7 mouse cellular contexts compared by ENCODE assay signal in the genomic region with DNA sequence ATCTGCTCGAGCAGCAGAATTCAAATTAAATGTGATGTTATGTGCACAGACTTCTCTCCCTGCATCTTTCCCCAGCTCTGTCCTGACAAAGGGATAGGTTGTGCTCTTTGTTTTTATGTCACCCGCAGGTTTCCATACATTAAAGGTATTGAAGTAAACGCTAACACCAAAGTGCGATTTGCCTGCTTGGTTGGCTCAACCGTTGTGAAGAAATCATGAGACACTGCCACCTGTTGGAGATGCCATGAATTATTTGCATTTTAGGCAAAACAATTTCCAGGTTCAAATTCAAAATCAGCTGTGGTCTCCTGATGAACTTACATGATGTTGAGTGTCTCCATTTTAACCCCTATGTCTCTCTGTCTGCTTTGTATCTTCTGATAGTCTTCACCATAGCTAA. TPM values are rescaled to one million over a fixed set of nuclear protein-coding genes. Genes with fewer than 3 reads are reported as not detected.
DNase-seq lines count a peak whose midpoint lies in the region; ATAC-seq and TF ChIP-seq lines count a peak whose summit lies in the region.

No protein-coding gene starts in this region.

- H3K9ac ChIP-seq in kidney, embryonic 14.5 days (ENCODE audit: low read depth, low read length), result no peak overlapping the region
- H3K9ac ChIP-seq in MEL (ENCODE audit: control insufficient read depth, low read depth, low read length, poor library complexity, severe bottlenecking), result no peak overlapping the region

- no peak for TF ChIP-seq EP300 in MEL (IDR thresholded peaks at IDR 0.05; ENCODE audit: low read depth in 1 of 2, low read length in 2 of 2)

- H3K9me3 ChIP-seq in kidney, embryonic 14.5 days (ENCODE audit: control insufficient read depth, low read length), result no peaks in the 10 kb centered on the region
- H3K9me3 ChIP-seq in MEL (replicated peaks; ENCODE audit: insufficient read depth, low read length), result no peaks in the 10 kb centered on the region

- H3K27me3 ChIP-seq in kidney, adult 2 months (replicated peaks; ENCODE audit: control insufficient read depth, insufficient read depth, low read length), result no peaks in the 10 kb centered on the region
- no peaks in the 10 kb centered on the region for H3K27me3 ChIP-seq in kidney, embryonic 14.5 days (ENCODE audit: control insufficient read depth, insufficient read depth, low read length)
- no peaks in the 10 kb centered on the region for H3K27me3 ChIP-seq in MEL (ENCODE audit: control insufficient read depth in 1 of 2, insufficient read depth in 2 of 2, low read length in 2 of 2)

- TF ChIP-seq RAD21 in MEL (IDR thresholded peaks at IDR 0.05; ENCODE audit: low read depth, low read length), result peak; percentile 70

- H3K79me2 ChIP-seq in MEL (ENCODE audit: control insufficient read depth, insufficient read depth, low read length, poor library complexity), result no peaks in the 10 kb centered on the region

- 27% methylated on average over 5 of the region's 5 CpGs for WGBS in kidney, adult 2 months
- 36% methylated on average over 5 of the region's 5 CpGs for WGBS in kidney, embryonic 14.5 days

- no peak for ATAC-seq in kidney, embryonic 14.5 days (ENCODE audit: low FRiP score, low TSS enrichment)
- ATAC-seq in megakaryocyte progenitor cell, adult 5-6 weeks (replicated peaks; ENCODE audit: poor library complexity), result peak; percentile 71

- no peak overlapping the region for H3K27ac ChIP-seq in kidney, adult 2 months (ENCODE audit: insufficient read depth, low read depth, low read length)
- no peak overlapping the region for H3K27ac ChIP-seq in kidney, embryonic 14.5 days (ENCODE audit: low read depth, low read length)
- no peak overlapping the region for H3K27ac ChIP-seq in MEL (ENCODE audit: control insufficient read depth, low read depth, low read length)

- TF ChIP-seq CTCF in kidney, adult 2 months (conservative IDR thresholded peaks at IDR 0.05; ENCODE audit: insufficient read depth, insufficient read length, low read depth, low read length), result peak; percentile 66
- peak; percentile 33 to 72 (median 61); a peak in 5 of 6 replicates for TF ChIP-seq CTCF in MEL (IDR thresholded peaks at IDR 0.05 in 2 of 3, conservative IDR thresholded peaks at IDR 0.05 in 1 of 3; ENCODE audit: control insufficient read depth in 1 of 3, insufficient read depth in 1 of 3, low read depth in 2 of 3, low read length in 3 of 3, poor library complexity in 1 of 3, severe bottlenecking in 1 of 3)

- peak; percentile 29 for DNase-seq in kidney, adult 2 months
- DNase-seq in 416B (ENCODE audit: low read depth) (peak; percentile 70), MEL (ENCODE audit: low read depth, low spot score) (peak; percentile 54)
- DNase-seq in embryo, embryonic 11 days, result peak; percentile 76
- no peak for DNase-seq in ovary, postnatal 10 days (ENCODE audit: low spot score)

- TF ChIP-seq POLR2A in kidney, adult 2 months (IDR thresholded peaks at IDR 0.05; ENCODE audit: low read depth, low read length), result no peak
- no peak for TF ChIP-seq POLR2A in MEL (IDR thresholded peaks at IDR 0.05; ENCODE audit: control insufficient read depth in 1 of 2, insufficient read depth in 1 of 2, low read depth in 1 of 2, low read length in 2 of 2, poor library complexity in 1 of 2)

- H3K4me1 ChIP-seq in kidney, adult 2 months (ENCODE audit: control insufficient read depth, insufficient read depth, low read length), result no peaks in the 10 kb centered on the region
- H3K4me1 ChIP-seq in kidney, embryonic 14.5 days (ENCODE audit: control insufficient read depth, insufficient read depth, low read length), result peaks cover 6% of the 10 kb centered on the region; the same call in 1 of the 2 replicates
- H3K4me1 ChIP-seq in MEL (ENCODE audit: control insufficient read depth in 1 of 2, insufficient read depth in 2 of 2, low read length in 2 of 2), result no peaks in the 10 kb centered on the region

- no peaks in the 10 kb centered on the region for H3K36me3 ChIP-seq in kidney, adult 2 months (ENCODE audit: control insufficient read depth, insufficient read depth, low read length)
- no peaks in the 10 kb centered on the region for H3K36me3 ChIP-seq in kidney, embryonic 14.5 days (ENCODE audit: control insufficient read depth, insufficient read depth, low read length)
- no peaks in the 10 kb centered on the region for H3K36me3 ChIP-seq in MEL (ENCODE audit: control insufficient read depth in 1 of 2, insufficient read depth in 2 of 2, low read length in 2 of 2)

- no peak overlapping the region for H3K4me3 ChIP-seq in kidney, adult 2 months (ENCODE audit: insufficient read depth, low read depth, low read length)
- no peak overlapping the region for H3K4me3 ChIP-seq in kidney, embryonic 14.5 days (ENCODE audit: low read length)
- no peak overlapping the region for H3K4me3 ChIP-seq in MEL (ENCODE audit: control insufficient read depth in 1 of 2, insufficient read depth in 1 of 2, low read depth in 2 of 2, low read length in 2 of 2)

- no peak overlapping the region for H3K4me2 ChIP-seq in kidney, embryonic 14.5 days (replicated peaks; ENCODE audit: low read depth, low read length)

TF ChIP-seq in MEL, 35 proteins besides CTCF, POLR2A, EP300 and RAD21:
- TF ChIP-seq NRF1 (IDR thresholded peaks at IDR 0.05; ENCODE audit: insufficient read depth, low read depth, low read length, poor library complexity, severe bottlenecking), result no peak
- TF ChIP-seq MAFK (IDR thresholded peaks at IDR 0.05; ENCODE audit: borderline replicate concordance, low read depth, low read length), result no peak
- TF ChIP-seq RCOR1 (IDR thresholded peaks at IDR 0.05; ENCODE audit: low read depth, low read length), result no peak
- no peak for TF ChIP-seq USF2 (IDR thresholded peaks at IDR 0.05; ENCODE audit: borderline replicate concordance in 1 of 2, insufficient read depth in 1 of 2, low read depth in 1 of 2, low read length in 2 of 2)
- TF ChIP-seq ZC3H11A (IDR thresholded peaks at IDR 0.05; ENCODE audit: low read depth, low read length), result peak; percentile 46
- TF ChIP-seq ETS1 (IDR thresholded peaks at IDR 0.05; ENCODE audit: low read depth, low read length), result no peak
- no peak for TF ChIP-seq UBTF (IDR thresholded peaks at IDR 0.05; ENCODE audit: borderline replicate concordance, insufficient read depth, low read depth, low read length)
- TF ChIP-seq ZMIZ1 (IDR thresholded peaks at IDR 0.05; ENCODE audit: low read depth, low read length), result no peak
- no peak for TF ChIP-seq MEF2A (IDR thresholded peaks at IDR 0.05; ENCODE audit: extremely low read depth, insufficient replicate concordance, low read depth, low read length, poor library complexity, severe bottlenecking)
- TF ChIP-seq SMC3 (IDR thresholded peaks at IDR 0.05; ENCODE audit: low read depth, low read length), result peak; percentile 75
- no peak for TF ChIP-seq SIN3A (IDR thresholded peaks at IDR 0.05; ENCODE audit: low read length)

RNA-seq across cellular contexts. Expression of a gene that starts 55.7 kb away (rescaled TPM):
- 0.28 and 0.33 TPM in 2 replicates for polyA plus RNA-seq in kidney, adult 2 months (2012; rRNA removed)
- polyA plus RNA-seq in kidney, embryonic 14.5 days (2014; fragmentation: Nextera tagmentation; extraction: Ambion mirVana), result 1.4 and 1.6 TPM in 2 replicates
- 0.69 TPM in 2 replicates for total RNA-seq in MEL (2012; rRNA removed)
- polyA plus RNA-seq in MEL (2012; ENCODE audit: insufficient read depth in 1 of 2, insufficient read length in 2 of 2, low read depth in 1 of 2, low replicate concordance in 2 of 2, missing spikeins in 1 of 2), result under 1 TPM in 1 of 2 experiments, not detected in 1; 0.63 TPM
- 0.10 and 0.29 TPM in 2 replicates for total RNA-seq in megakaryocyte progenitor cell, adult 5-6 weeks (2015)
- total RNA-seq in megakaryocyte progenitor cell, adult 5-6 weeks (2017), result 1.4 TPM in 1 of 2 replicates, not detected in the other

RNA-seq across cellular contexts. Expression of a gene that starts 55.8 kb away (rescaled TPM):
- polyA plus RNA-seq in kidney, adult 2 months (2012; rRNA removed), result 2.3 and 2.5 TPM in 2 replicates
- 50.8 and 75.9 TPM in 2 replicates for polyA plus RNA-seq in kidney, embryonic 14.5 days (2014; fragmentation: Nextera tagmentation; extraction: Ambion mirVana)
- 15.7 and 16.0 TPM in 2 replicates for total RNA-seq in MEL (2012; rRNA removed)
- polyA plus RNA-seq in MEL (2012; ENCODE audit: insufficient read depth in 1 of 2, insufficient read length in 2 of 2, low read depth in 1 of 2, low replicate concordance in 2 of 2, missing spikeins in 1 of 2), result 10 to 100 TPM in 1 of 2 experiments, not detected in 1; 11.8 TPM
- 23.9 and 25.8 TPM in 2 replicates for total RNA-seq in megakaryocyte progenitor cell, adult 5-6 weeks (2015)
- 21.0 and 22.3 TPM in 2 replicates for total RNA-seq in megakaryocyte progenitor cell, adult 5-6 weeks (2017)
